Mouse (Mus musculus) heart, embryonic 15.5 days (tissue): ENCODE measurements around the gene Gpr12. TPM values are rescaled to one million over a fixed set of nuclear protein-coding genes. Genes with fewer than 3 reads are reported as not detected.
"Not testable (repeated sequence)": the region's sequence is repeated elsewhere in the genome, so short reads cannot be mapped to it uniquely, and the experiment has no call there.

Experiments
- ATAC-seq: fragments of 200-750 bp; cut with Nextera tagmentation; replicated peaks from 2 replicates; pipeline ENCODE4 v1.8.0; 2017; ENCODE audit warnings: low read depth, moderate TSS enrichment; ENCODE audit not compliant: insufficient number of reproducible peaks, insufficient read depth, low FRiP score
- H3K27ac ChIP-seq: fragments of 300-500 bp; sonication (generic); 2 replicates; pipeline ENCODE4 v1.5.1; 2015; ENCODE audit warnings: mild to moderate bottlenecking, inconsistent platforms
- H3K27me3 ChIP-seq: fragments of 300-500 bp; sonication (generic); 2 replicates; pipeline ENCODE4 v1.6.1; 2015; ENCODE audit warnings: inconsistent platforms
- H3K36me3 ChIP-seq: fragments of 300-500 bp; sonication (generic); 2 replicates; pipeline ENCODE4 v1.6.1; 2015; ENCODE audit warnings: mild to moderate bottlenecking, inconsistent platforms
- H3K4me1 ChIP-seq: fragments of 300-500 bp; sonication (generic); replicated peaks from 2 replicates; pipeline ENCODE4 v1.6.1; 2015; ENCODE audit warnings: inconsistent platforms
- H3K4me2 ChIP-seq: fragments of 300-500 bp; sonication (generic); 2 replicates; pipeline ENCODE4 v1.6.1; 2015; ENCODE audit warnings: inconsistent platforms, mild to moderate bottlenecking, moderate library complexity
- H3K4me3 ChIP-seq: fragments of 300-500 bp; sonication (generic); 2 replicates; pipeline ENCODE4 v1.5.1; 2015; ENCODE audit warnings: mild to moderate bottlenecking, inconsistent platforms
- H3K9ac ChIP-seq: fragments of 300-500 bp; sonication (generic); 2 replicates; pipeline ENCODE4 v1.6.1; 2015; ENCODE audit warnings: mild to moderate bottlenecking, inconsistent platforms
- H3K9me3 ChIP-seq: fragments of 300-500 bp; sonication (generic); replicated peaks from 2 replicates; pipeline ENCODE4 v1.6.1; 2016; ENCODE audit warnings: inconsistent platforms
- WGBS: fragments of 180-500 bp; shearing (Covaris S2); methylation state at CpG from one replicate; pipeline ENCODE4 v1.1.7; 2015; ENCODE audit warnings: mixed read lengths; 5-methylcytosine and 5-hydroxymethylcytosine counted together
- polyA plus RNA-seq: library from polyadenylated mRNA; unstranded; fragments of >200 nt; fragmentation: Nextera tagmentation; extraction: Ambion mirVana; gene quantifications from 2 replicates; pipeline ENCODE4 v1.2.1, GENCODE M21; 2015

The Gpr12 gene
- polyA plus RNA-seq, 1 experiment from 2014 or later: not detected

DNA sequence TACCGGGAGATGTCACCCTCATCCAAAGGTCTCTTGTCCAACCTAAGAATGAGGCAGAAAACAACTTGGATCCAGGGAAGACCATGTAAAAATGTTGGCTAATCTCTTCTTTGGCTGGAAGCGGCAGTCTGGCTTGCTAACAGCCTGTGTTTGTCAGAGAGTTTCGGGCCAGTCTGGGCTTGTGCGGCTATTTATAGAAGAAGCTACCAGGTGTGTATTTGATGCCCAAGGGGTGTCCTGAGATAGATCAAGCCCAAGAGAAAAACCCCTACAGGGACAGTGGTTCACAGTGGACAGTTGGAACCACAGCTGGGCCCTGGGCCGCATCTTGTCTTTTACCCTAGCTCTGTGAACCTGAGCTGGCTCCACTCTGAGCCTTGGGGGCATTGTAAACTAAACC is 21.9 kb upstream of the Gpr12 start:
- WGBS: 71% methylated on average over 5 of the region's 5 CpGs
- no peak overlapping the region for H3K4me3 ChIP-seq
- H3K27ac ChIP-seq: no peak overlapping the region
- 0 out of 2 replicates have a peak, but pooled peaks cover 3% of the 10 kb centered on the region for H3K4me1 ChIP-seq
- H3K27me3 ChIP-seq: no peaks in the 10 kb centered on the region
- no peaks in the 10 kb centered on the region for H3K36me3 ChIP-seq
- H3K9me3 ChIP-seq: no peaks in the 10 kb centered on the region
- no peak overlapping the region for H3K9ac ChIP-seq
- ATAC-seq: no peak
- no peak overlapping the region for H3K4me2 ChIP-seq

DNA sequence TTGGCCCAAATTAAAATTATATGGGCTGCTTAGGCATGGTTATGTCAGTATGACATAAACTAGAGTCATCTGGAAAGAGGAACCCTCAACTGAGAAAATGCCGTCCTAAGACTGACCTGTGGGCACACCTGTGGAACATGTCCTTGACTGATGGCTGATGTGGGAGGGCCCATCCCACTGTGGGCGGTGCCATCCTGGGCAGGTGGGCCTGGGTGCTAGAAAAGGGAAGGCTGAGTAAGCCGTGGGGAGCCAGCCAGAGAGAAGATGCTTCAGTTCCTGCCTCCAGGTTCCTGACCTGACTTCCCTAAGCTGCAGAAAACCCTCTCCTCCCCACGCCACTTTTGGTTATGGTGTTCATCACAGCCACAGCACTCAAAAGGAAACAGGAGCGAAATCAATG is 21.2 kb upstream of the Gpr12 start:
- H3K9ac ChIP-seq: no peak overlapping the region
- no peaks in the 10 kb centered on the region for H3K9me3 ChIP-seq
- H3K27ac ChIP-seq: no peak overlapping the region
- ATAC-seq: no peak
- no peak overlapping the region for H3K4me2 ChIP-seq
- 0 out of 2 replicates have a peak, but pooled peaks cover 3% of the 10 kb centered on the region for H3K4me1 ChIP-seq
- no peaks in the 10 kb centered on the region for H3K27me3 ChIP-seq
- no peaks in the 10 kb centered on the region for H3K36me3 ChIP-seq
- 60% methylated on average over 5 of the region's 5 CpGs for WGBS
- H3K4me3 ChIP-seq: no peak overlapping the region

DNA sequence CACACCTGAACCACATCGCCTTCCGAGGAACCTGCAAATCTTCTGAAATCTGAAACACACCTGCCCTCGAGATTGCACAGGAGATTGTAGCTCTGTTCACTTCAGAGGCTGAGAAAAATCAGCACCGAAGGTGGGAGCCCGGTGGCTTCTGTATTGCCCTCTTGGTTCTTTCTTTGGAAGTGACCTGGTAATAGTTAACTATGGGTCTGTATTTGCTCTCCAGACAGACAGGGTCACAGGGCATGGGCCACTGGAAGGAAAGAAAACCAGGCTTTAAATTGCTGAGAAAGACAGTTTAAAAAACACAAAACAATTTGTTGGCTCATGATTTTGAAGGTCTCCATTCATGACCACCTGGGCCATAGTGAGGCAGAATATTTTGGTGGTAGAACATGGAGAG is 14.9 kb upstream of the Gpr12 start:
- no peak for ATAC-seq
- Histone ChIP-seq H3K36me3 (no peaks in the 10 kb centered on the region), H3K27ac (no peak overlapping the region), H3K4me2 (no peak overlapping the region), H3K4me1 (no peaks in the 10 kb centered on the region), H3K27me3 (no peaks in the 10 kb centered on the region), H3K4me3 (no peak overlapping the region), H3K9me3 (no peaks in the 10 kb centered on the region), H3K9ac (no peak overlapping the region)
- WGBS: 69% methylated on average over 5 of the region's 5 CpGs

DNA sequence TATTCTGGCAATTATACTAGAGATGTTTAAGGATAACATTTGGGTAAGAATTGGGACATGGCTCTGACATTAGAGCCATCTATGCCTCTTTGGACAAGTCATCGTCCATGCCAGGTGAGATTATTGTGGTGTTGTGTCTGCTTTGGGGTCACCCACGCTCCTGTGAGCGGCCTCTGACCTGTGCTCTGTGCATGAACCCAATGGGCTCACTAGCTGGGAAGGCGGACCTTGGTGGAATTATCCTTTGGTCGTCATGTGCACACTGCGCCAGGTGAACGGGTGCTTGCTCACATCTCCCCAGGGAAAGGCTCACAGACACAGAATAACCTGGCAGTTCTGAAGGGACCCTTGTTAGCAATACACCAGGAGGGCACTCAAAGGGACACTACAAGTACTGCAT is 14.2 kb upstream of the Gpr12 start:
- not testable (repeated sequence) for H3K9ac ChIP-seq, H3K4me2 ChIP-seq, H3K4me3 ChIP-seq, ATAC-seq, H3K27me3 ChIP-seq, H3K36me3 ChIP-seq, H3K27ac ChIP-seq, H3K4me1 ChIP-seq, H3K9me3 ChIP-seq
- WGBS: 87% methylated on average over 7 of the region's 7 CpGs

- ATAC-seq: no peak
- no peak overlapping the region for H3K4me2 ChIP-seq
- H3K4me1 ChIP-seq: no peaks in the 10 kb centered on the region
- WGBS: 82% methylated on average over 27 of the region's 27 CpGs
- H3K4me3 ChIP-seq: no peak overlapping the region
- no peak overlapping the region for H3K27ac ChIP-seq
- H3K9ac ChIP-seq: no peak overlapping the region
- no peaks in the 10 kb centered on the region for H3K27me3 ChIP-seq
- H3K9me3 ChIP-seq: no peaks in the 10 kb centered on the region
- H3K36me3 ChIP-seq: no peaks in the 10 kb centered on the region
Measured at GRCm38 (mm10) chr5:146598215-146599119, 13.4 kb upstream of the Gpr12 start.

GRCm38 (mm10) chr5:146597503-146597874 is 12.4 kb upstream of the Gpr12 start:
- H3K4me3 ChIP-seq: no peak overlapping the region
- no peaks in the 10 kb centered on the region for H3K9me3 ChIP-seq
- no peak overlapping the region for H3K27ac ChIP-seq
- WGBS: 90% methylated on average over 10 of the region's 10 CpGs
- H3K36me3 ChIP-seq: no peaks in the 10 kb centered on the region
- H3K4me1 ChIP-seq: no peaks in the 10 kb centered on the region
- H3K27me3 ChIP-seq: no peaks in the 10 kb centered on the region
- H3K9ac ChIP-seq: no peak overlapping the region
- ATAC-seq: no peak
- no peak overlapping the region for H3K4me2 ChIP-seq

- Histone ChIP-seq H3K27me3 (no peaks in the 10 kb centered on the region), H3K27ac (no peak overlapping the region), H3K4me3 (no peak overlapping the region), H3K9me3 (no peaks in the 10 kb centered on the region), H3K4me1 (no peaks in the 10 kb centered on the region), H3K36me3 (no peaks in the 10 kb centered on the region), H3K9ac (no peak overlapping the region), H3K4me2 (no peak overlapping the region)
- no peak for ATAC-seq
- WGBS: 68% methylated on average over 18 of the region's 18 CpGs
Measured at GRCm38 (mm10) chr5:146596612-146597502, 11.8 kb upstream of the Gpr12 start.

DNA sequence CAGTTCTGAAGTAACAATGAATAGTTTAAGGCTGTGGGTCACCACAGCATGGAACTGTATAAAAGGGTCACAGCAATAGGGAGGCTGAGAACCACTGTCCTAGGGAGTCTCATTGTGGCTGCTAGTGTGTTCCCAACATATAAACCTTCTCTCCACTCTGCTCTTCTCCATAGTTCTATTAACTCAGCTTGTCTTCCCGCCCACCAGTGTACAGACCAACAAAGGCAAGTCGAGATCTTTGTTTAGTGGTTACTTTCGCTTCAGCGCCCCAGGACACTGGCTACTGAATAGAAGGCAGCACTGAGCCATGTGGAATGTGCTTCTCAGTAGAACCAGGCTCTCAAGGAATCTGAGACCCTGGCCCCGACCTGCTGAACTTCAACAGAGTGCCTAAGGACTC is 7.5 kb upstream of the Gpr12 start:
- no peak for ATAC-seq
- WGBS: 77% methylated on average over 5 of the region's 5 CpGs

GRCm38 (mm10) chr5:146591636-146592035 is 6.6 kb upstream of the Gpr12 start:
- Histone ChIP-seq H3K4me1 (no peaks in the 10 kb centered on the region), H3K9me3 (no peaks in the 10 kb centered on the region), H3K36me3 (no peaks in the 10 kb centered on the region), H3K4me2 (no peak overlapping the region), H3K4me3 (no peak overlapping the region), H3K27ac (no peak overlapping the region), H3K27me3 (peaks cover 11% of the 10 kb centered on the region), H3K9ac (no peak overlapping the region)
- ATAC-seq: no peak
- 82% methylated on average over 4 of the region's 4 CpGs for WGBS

More for the DNA sequence above, 7.5 kb upstream of the Gpr12 start:
- H3K4me1 ChIP-seq: no peaks in the 10 kb centered on the region
- H3K27me3 ChIP-seq: 0 out of 2 replicates have a peak, but pooled peaks cover 4% of the 10 kb centered on the region
- H3K4me3 ChIP-seq: no peak overlapping the region
- no peaks in the 10 kb centered on the region for H3K9me3 ChIP-seq
- H3K9ac ChIP-seq: no peak overlapping the region
- H3K4me2 ChIP-seq: no peak overlapping the region
- H3K36me3 ChIP-seq: no peaks in the 10 kb centered on the region
- H3K27ac ChIP-seq: no peak overlapping the region

GRCm38 (mm10) chr5:146590987-146591386 is 5.9 kb upstream of the Gpr12 start:
- H3K4me2 ChIP-seq: no peak overlapping the region
- no peak overlapping the region for H3K9ac ChIP-seq
- H3K4me1 ChIP-seq: no peaks in the 10 kb centered on the region
- no peak for ATAC-seq
- WGBS: 70% methylated on average over 4 of the region's 4 CpGs
- no peaks in the 10 kb centered on the region for H3K36me3 ChIP-seq
- no peak overlapping the region for H3K27ac ChIP-seq
- peaks cover 17% of the 10 kb centered on the region for H3K27me3 ChIP-seq
- no peak overlapping the region for H3K4me3 ChIP-seq
- H3K9me3 ChIP-seq: no peaks in the 10 kb centered on the region

DNA sequence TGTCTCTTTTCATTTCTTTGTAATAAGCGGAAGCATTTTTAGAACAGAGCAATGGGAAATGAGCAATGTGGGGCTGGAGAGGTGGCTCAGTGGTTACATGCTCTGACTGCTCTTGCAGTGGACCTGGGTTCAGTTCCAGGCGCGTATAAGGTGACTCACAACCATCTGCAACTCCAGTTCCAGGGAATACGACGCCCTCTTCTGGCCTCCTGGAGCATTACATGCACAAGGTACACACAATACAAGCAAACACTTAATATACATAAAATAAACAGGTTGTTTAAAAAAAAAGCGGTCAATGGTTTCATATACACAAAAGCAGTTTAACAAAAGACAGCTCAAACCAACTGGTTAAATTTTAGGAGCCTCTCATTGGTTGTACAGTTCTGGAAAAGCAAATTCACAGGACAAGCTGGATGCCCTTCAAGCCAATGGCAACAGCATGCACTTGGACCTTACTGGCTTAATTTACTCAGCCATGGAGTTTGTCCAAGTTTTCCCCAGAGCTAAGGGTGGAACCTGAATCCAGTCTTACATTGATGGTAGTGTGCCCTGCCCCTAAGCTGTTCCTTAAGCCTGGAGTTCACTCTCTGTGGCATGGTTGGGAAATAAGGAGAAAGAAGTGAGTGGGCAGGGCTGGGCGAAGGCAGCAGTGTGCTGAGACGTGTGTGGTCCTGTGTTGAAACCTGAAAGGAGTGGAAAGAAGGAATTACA is 1.5 kb upstream of the Gpr12 start:
- Histone ChIP-seq H3K4me2 (no peak overlapping the region), H3K9ac (no peak overlapping the region), H3K4me3 (no peak overlapping the region), H3K27me3 (peaks cover 53% of the 10 kb centered on the region), H3K9me3 (no peaks in the 10 kb centered on the region), H3K36me3 (no peaks in the 10 kb centered on the region), H3K27ac (no peak overlapping the region), H3K4me1 (peaks cover 11% of the 10 kb centered on the region)
- 62% methylated on average over 8 of the region's 8 CpGs for WGBS
- no peak for ATAC-seq
